ENCODE assay signal across 16 mouse cellular contexts in the genomic region with DNA sequence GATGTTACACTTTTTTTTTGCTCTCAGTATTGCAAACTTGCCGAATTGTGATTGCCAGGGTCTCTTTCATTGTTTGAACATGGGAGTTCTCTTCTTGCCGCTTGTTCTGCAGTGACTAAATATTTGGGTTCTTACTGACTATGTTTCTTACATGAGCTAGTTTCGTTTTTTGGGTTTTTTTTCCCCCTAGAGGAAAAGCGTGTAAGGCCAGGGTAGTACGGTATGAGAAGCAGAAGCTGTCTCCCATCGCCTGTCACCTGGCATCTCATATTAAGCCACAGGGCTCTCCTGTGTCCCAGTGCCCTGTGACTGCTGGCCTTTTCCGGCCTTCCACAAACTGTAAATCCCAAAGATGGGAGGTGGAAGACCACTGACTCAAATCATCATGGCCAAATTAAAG.
"Had no signal": no experiment of that assay in that cellular context is flagged by ENCODE, and none has a peak within 500 bp of the region (broad histone marks: within the 10 kb centered on the region; RNA-seq: fewer than 3 reads in every experiment).

No protein-coding gene starts in this region.

- H3K27ac ChIP-seq: hindbrain, embryonic 14.5 days; liver, embryonic 15.5 days; midbrain, embryonic 13.5 days; stomach, embryonic 15.5 days had no signal

- ATAC-seq: intestine, postnatal 0 days; lung, postnatal 0 days; midbrain, embryonic 13.5 days had no signal

- H3K36me3 ChIP-seq: liver, embryonic 15.5 days; midbrain, embryonic 13.5 days; stomach, embryonic 15.5 days had no signal

- H3K9ac ChIP-seq: hindbrain, embryonic 14.5 days; liver, embryonic 15.5 days; midbrain, embryonic 13.5 days; stomach, embryonic 15.5 days had no signal

- H3K9me3 ChIP-seq: liver, embryonic 15.5 days; midbrain, embryonic 13.5 days; stomach, embryonic 15.5 days had no signal

- H3K4me1 ChIP-seq: liver, embryonic 15.5 days; stomach, embryonic 15.5 days had no signal

- H3K27me3 ChIP-seq: liver, embryonic 15.5 days; midbrain, embryonic 13.5 days; stomach, embryonic 15.5 days had no signal

- H3K4me2 ChIP-seq: hindbrain, embryonic 14.5 days; liver, embryonic 11.5 days; liver, embryonic 15.5 days; midbrain, embryonic 13.5 days; stomach, embryonic 15.5 days had no signal

- H3K4me3 ChIP-seq: liver, embryonic 15.5 days; midbrain, embryonic 13.5 days; stomach, embryonic 15.5 days had no signal

- DNase-seq: kidney, adult 9 months; left cerebral cortex, postnatal 4 days; lung, adult 2 months; lung, postnatal 36 days; retina, postnatal 1 day; right cerebral cortex, postnatal 4 days; spleen, adult 18-20 months; thymus, adult 2 months; thymus, postnatal 25 days had no signal
